Mouse (Mus musculus) thymus, postnatal 25 days (tissue): Measurements from ENCODE around the gene Khdrbs2.
"Not testable (repeated sequence)": the region's sequence is repeated elsewhere in the genome, so short reads cannot be mapped to it uniquely, and the experiment has no call there.

Source experiments
- DNase-seq: peaks from one replicate; pipeline ENCODE4 v3.0.0; 2022

Khdrbs2 gene

GRCm38 (mm10) chr1:32471502-32472214, 299.1 kb downstream of the Khdrbs2 start:
- no peak for DNase-seq

GRCm38 (mm10) chr1:32487944-32488343, 315.4 kb downstream of the Khdrbs2 start:
- no peak for DNase-seq

- no peak for DNase-seq
Observed at GRCm38 (mm10) chr1:32503381-32503780, 330.9 kb downstream of the Khdrbs2 start.

GRCm38 (mm10) chr1:32547194-32547593, 374.7 kb downstream of the Khdrbs2 start, which contains the start of gene Gm5415:
Gene Gm5415 (minus strand): TSS chr1:32547294.
- not testable (repeated sequence) for DNase-seq

- no peak for DNase-seq
Observed at GRCm38 (mm10) chr1:32553459-32553858, 380.9 kb downstream of the Khdrbs2 start.

- DNase-seq: no peak
Observed at GRCm38 (mm10) chr1:32553925-32554324, 381.4 kb downstream of the Khdrbs2 start.

GRCm38 (mm10) chr1:32568901-32569300, 396.4 kb downstream of the Khdrbs2 start:
- DNase-seq: no peak

GRCm38 (mm10) chr1:32626060-32626459, 453.5 kb downstream of the Khdrbs2 start:
- DNase-seq: no peak

GRCm38 (mm10) chr1:32632415-32633354, 460.2 kb downstream of the Khdrbs2 start:
- DNase-seq: no peak

GRCm38 (mm10) chr1:32633404-32633803, 460.9 kb downstream of the Khdrbs2 start:
- DNase-seq: no peak

- DNase-seq: no peak
Observed at GRCm38 (mm10) chr1:32639118-32639517, 466.6 kb downstream of the Khdrbs2 start.

- DNase-seq: no peak
Observed at GRCm38 (mm10) chr1:32649647-32650209, 477.2 kb downstream of the Khdrbs2 start.

- DNase-seq: no peak
Observed at GRCm38 (mm10) chr1:32693806-32694205, 521.3 kb downstream of the Khdrbs2 start.

GRCm38 (mm10) chr1:32700132-32700531, 527.6 kb downstream of the Khdrbs2 start:
- no peak for DNase-seq

GRCm38 (mm10) chr1:32701267-32701666, 528.8 kb downstream of the Khdrbs2 start:
- DNase-seq: no peak
